Mouse (Mus musculus) bone marrow, adult 2 months (tissue): Measurements from ENCODE around the gene Gm13040. TPM values are rescaled to one million over a fixed set of nuclear protein-coding genes. Genes with fewer than 3 reads are reported as not detected.
"Not testable (repeated sequence)": the region's sequence is repeated elsewhere in the genome, so short reads cannot be mapped to it uniquely, and the experiment has no call there.

Source experiments
- H3K27ac ChIP-seq: fragments of 200-500 bp; 2 replicates; pipeline ENCODE4 v1.5.1; 2012; ENCODE audit warnings: low read depth, mild to moderate bottlenecking, control low read depth, inconsistent platforms, low read length; ENCODE audit not compliant: control insufficient read depth, poor library complexity, insufficient read depth
- H3K4me1 ChIP-seq: fragments of 200-500 bp; 2 replicates; pipeline ENCODE4 v1.6.1; 2011; ENCODE audit warnings: low read length; ENCODE audit not compliant: control insufficient read depth, insufficient read depth
- H3K4me3 ChIP-seq: fragments of 200-500 bp; replicated peaks from 2 replicates; pipeline ENCODE3; 2011; ENCODE audit warnings: mild to moderate bottlenecking, low read depth, low read length, control low read depth; ENCODE audit not compliant: control insufficient read depth
- CTCF ChIP-seq: fragments of 200-500 bp; IDR thresholded peaks from 2 replicates; pipeline ENCODE4 v1.5.1; 2011; ENCODE audit warnings: low read length, control low read depth; ENCODE audit not compliant: control insufficient read depth, insufficient read depth
- POLR2A ChIP-seq: fragments of 200-500 bp; IDR thresholded peaks from 2 replicates; pipeline ENCODE4 v1.6.1; 2011; ENCODE audit warnings: low read depth, mild to moderate bottlenecking, control low read depth, low read length, borderline replicate concordance; ENCODE audit not compliant: control insufficient read depth
- WGBS: fragments of 180-500 bp; shearing (Covaris S2); methylation state at CpG from one replicate; pipeline ENCODE4 v1.1.7; 2018; 5-methylcytosine and 5-hydroxymethylcytosine counted together
- polyA plus RNA-seq: library from polyadenylated mRNA; stranded (reverse); fragments of >200 nt; gene quantifications from 2 replicates; pipeline ENCODE4 v1.2.4, GENCODE M21; 2011; ENCODE audit warnings: low replicate concordance; ENCODE audit not compliant: missing spikeins, insufficient read depth, insufficient read length

Gm13040 gene
- not detected in 2 replicates for polyA plus RNA-seq

- WGBS, result no CpG with 5 or more reads among the region's 3 CpGs
- not testable (repeated sequence) for H3K27ac ChIP-seq, H3K4me1 ChIP-seq, H3K4me3 ChIP-seq
These were observed at the start of gene Gm13040 for GRCm38 (mm10) chr4:143535654-143536053. TSS of gene Gm13040 (plus strand) at chr4:143535954.

GRCm38 (mm10) chr4:143511043-143511442 is 24.7 kb upstream of the Gm13040 start, which contains the start of gene Gm13043:
TSS of gene Gm13043 (plus strand) at chr4:143511343.
- TF ChIP-seq CTCF, result no peak
- no peak for TF ChIP-seq POLR2A
- WGBS, result 71% methylated on average over 3 of the region's 3 CpGs
- Histone ChIP-seq H3K4me3 (no peak within 1 kb of the TSS), H3K27ac (no peak within 1 kb of the TSS), H3K4me1 (no peaks in the 10 kb centered on the region)

- not testable (repeated sequence) for H3K4me1 ChIP-seq, H3K27ac ChIP-seq, H3K4me3 ChIP-seq
- no CpG with 5 or more reads among the region's 3 CpGs for WGBS
These were observed 15.6 kb downstream of the Gm13040 start, which contains the start of the genes BC080695 and Gm13057 for GRCm38 (mm10) chr4:143551400-143551799. TSS of gene BC080695 (plus strand) at chr4:143551700. TSS of gene Gm13057 (plus strand) at chr4:143551709.

Other genes with a start within 250 kb of the Gm13040 start
- gene Pdpn, start 236.4 kb upstream of the Gm13040 start, polyA plus RNA-seq, result 14.1 TPM in 1 of 2 replicates, not detected in the other
- not detected in 2 replicates for gene Lrrc38, start 186.2 kb upstream of the Gm13040 start, polyA plus RNA-seq
- not detected in 2 replicates for gene Pramel1, start 141.5 kb upstream of the Gm13040 start, polyA plus RNA-seq
- gene Pramef8, start 123.5 kb upstream of the Gm13040 start, polyA plus RNA-seq, result 3.4 and 4.3 TPM in 2 replicates
- gene Oog4, start 85.6 kb upstream of the Gm13040 start, polyA plus RNA-seq, result not detected in 2 replicates
- gene Gm13043, start 24.6 kb upstream of the Gm13040 start, polyA plus RNA-seq, result not detected in 2 replicates
- not detected in 2 replicates for gene BC080695, start 15.7 kb downstream of the Gm13040 start, polyA plus RNA-seq
- not detected in 2 replicates for gene Gm13057, start 15.8 kb downstream of the Gm13040 start, polyA plus RNA-seq
- not detected in 2 replicates for gene Gm13083, start 79.0 kb downstream of the Gm13040 start, polyA plus RNA-seq
- gene Gm13088, start 121.3 kb downstream of the Gm13040 start, polyA plus RNA-seq, result not detected in 2 replicates
- not detected in 2 replicates for gene Gm13089, start 166.8 kb downstream of the Gm13040 start, polyA plus RNA-seq
- gene Gm13078, start 183.5 kb downstream of the Gm13040 start, polyA plus RNA-seq, result not detected in 2 replicates